Mouse (Mus musculus): Measurements from ENCODE around the gene Lhb. TPM values are rescaled to one million over a fixed set of nuclear protein-coding genes. Genes with fewer than 3 reads are reported as not detected.
A peak's percentile ranks its signal among the peaks of the same experiment; 100 is the strongest.
"Not testable (repeated sequence)": the region's sequence is repeated elsewhere in the genome, so short reads cannot be mapped to it uniquely, and the experiment has no call there.

Gene Lhb
- polyA plus RNA-seq, 1 experiment from 2014 or later = not detected

- peak overlapping the region; percentile 93 for H3K4me3 ChIP-seq
- peak overlapping the region; percentile 96 for H3K27ac ChIP-seq (replicated peaks)
- WGBS = 51% methylated on average over 10 of the region's 10 CpGs
- peaks cover 71% of the 10 kb centered on the region for H3K36me3 ChIP-seq
- no peaks in the 10 kb centered on the region for H3K27me3 ChIP-seq (replicated peaks)
- H3K9me3 ChIP-seq = no peaks in the 10 kb centered on the region
- ATAC-seq (ENCODE audit: extremely low read depth, insufficient number of reproducible peaks, low FRiP score, low TSS enrichment) = no peak
- peaks cover 47% of the 10 kb centered on the region for H3K4me1 ChIP-seq
- peak overlapping the region; percentile 94 for H3K4me2 ChIP-seq
- H3K9ac ChIP-seq = peak overlapping the region; percentile 97
Observed at GRCm38 (mm10) chr7:45457204-45458060, 36.8 kb downstream of the Lhb start.

GRCm38 (mm10) chr7:45458748-45459563, 38.3 kb downstream of the Lhb start:
- H3K4me1 ChIP-seq = peaks cover 47% of the 10 kb centered on the region
- no peaks in the 10 kb centered on the region for H3K27me3 ChIP-seq (replicated peaks)
- peak overlapping the region; percentile 94 for H3K4me2 ChIP-seq
- peak overlapping the region; percentile 96 for H3K27ac ChIP-seq (replicated peaks)
- peak; percentile 21; the same call in 1 of the 2 replicates for ATAC-seq (ENCODE audit: extremely low read depth, insufficient number of reproducible peaks, low FRiP score, low TSS enrichment)
- peak overlapping the region; percentile 93 for H3K4me3 ChIP-seq
- WGBS = under 1% methylated on average over 43 of the region's 43 CpGs
- H3K36me3 ChIP-seq = peaks cover 71% of the 10 kb centered on the region
- H3K9me3 ChIP-seq = no peaks in the 10 kb centered on the region
- peak overlapping the region; percentile 97 for H3K9ac ChIP-seq

DNA sequence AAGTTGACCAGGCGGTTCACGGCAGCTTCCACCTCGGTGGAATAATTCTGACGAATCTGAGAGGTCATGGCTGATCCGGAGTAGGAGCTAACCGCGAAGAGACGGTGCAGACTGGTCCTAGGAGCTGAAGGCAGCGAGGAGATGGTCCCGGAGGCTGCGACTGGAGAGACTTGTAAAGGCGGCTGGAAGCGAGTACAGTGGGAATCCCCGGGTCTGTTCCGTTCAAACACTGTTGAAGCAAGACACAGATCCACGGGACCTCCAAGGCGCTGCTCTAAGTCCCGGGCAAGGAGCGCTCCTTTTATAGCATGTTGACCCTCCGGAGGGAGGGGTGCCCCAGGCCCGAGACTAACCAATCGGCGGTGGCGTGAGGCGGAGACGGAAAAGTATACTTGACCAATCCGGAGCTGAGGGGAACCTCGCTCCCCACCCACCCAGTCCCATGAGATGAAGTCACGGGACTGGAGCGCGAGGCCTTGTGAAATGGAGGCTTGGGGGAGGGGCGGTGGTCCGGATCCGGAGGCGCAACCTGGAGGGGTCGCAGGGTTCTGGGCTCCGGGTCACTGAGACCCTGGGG, 39.0 kb downstream of the Lhb start, which contains the start of gene Ftl1:
TSS of gene Ftl1 (minus strand) at position 321 of the 577 bp plus-strand sequence.
- H3K4me2 ChIP-seq = peak within 1 kb of the TSS; percentile 94
- H3K27me3 ChIP-seq (replicated peaks); H3K9me3 ChIP-seq: not testable (repeated sequence)
- under 1% methylated on average over 32 of the region's 37 CpGs for WGBS
- peaks cover 71% of the 10 kb centered on the region for H3K36me3 ChIP-seq
- peak within 1 kb of the TSS; percentile 93 for H3K4me3 ChIP-seq
- H3K27ac ChIP-seq (replicated peaks) = peak within 1 kb of the TSS; percentile 96
- H3K9ac ChIP-seq = peak within 1 kb of the TSS; percentile 97
- peaks cover 47% of the 10 kb centered on the region for H3K4me1 ChIP-seq
- ATAC-seq (ENCODE audit: extremely low read depth, insufficient number of reproducible peaks, low FRiP score, low TSS enrichment) = peak; percentile 91

- WGBS = 55% methylated on average over 7 of the region's 7 CpGs
- Histone ChIP-seq H3K9ac (peak overlapping the region; percentile 80), H3K4me3 (peak overlapping the region; percentile 93), H3K27me3 (replicated peaks) (no peaks in the 10 kb centered on the region), H3K4me1 (peaks cover 53% of the 10 kb centered on the region), H3K4me2 (peak overlapping the region; percentile 69), H3K36me3 (peaks cover 71% of the 10 kb centered on the region), H3K9me3 (no peaks in the 10 kb centered on the region), H3K27ac (replicated peaks) (peak overlapping the region; percentile 96)
- ATAC-seq (ENCODE audit: extremely low read depth, insufficient number of reproducible peaks, low FRiP score, low TSS enrichment) = no peak
Observed at GRCm38 (mm10) chr7:45460377-45460776, 39.8 kb downstream of the Lhb start.

DNA sequence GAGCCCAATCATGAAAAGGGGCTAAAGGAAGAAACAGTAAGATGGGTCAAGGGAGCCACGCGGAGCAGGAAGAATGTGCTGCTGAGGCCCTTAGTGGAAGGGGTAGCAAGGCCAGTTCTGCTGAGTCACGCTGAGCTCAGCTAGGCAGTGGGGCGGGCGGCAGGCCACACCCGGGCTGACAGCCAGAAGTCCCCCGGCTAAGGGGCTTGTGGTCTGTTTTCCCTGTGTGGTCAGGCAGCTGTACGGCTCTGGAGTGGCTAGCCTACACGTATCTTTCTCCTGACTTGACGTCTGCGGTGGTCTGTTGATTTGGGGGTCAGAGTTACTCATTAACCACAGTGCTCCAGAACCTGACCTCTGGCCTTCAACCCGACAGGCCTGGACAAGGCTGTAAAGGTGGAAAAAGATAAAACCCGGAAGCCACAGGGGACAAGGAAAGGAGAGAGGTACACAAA, 40.3 kb downstream of the Lhb start:
- Histone ChIP-seq H3K4me3 (peak overlapping the region; percentile 93), H3K27me3 (replicated peaks) (no peaks in the 10 kb centered on the region), H3K4me1 (peaks cover 58% of the 10 kb centered on the region), H3K36me3 (peaks cover 68% of the 10 kb centered on the region), H3K4me2 (peak overlapping the region; percentile 69), H3K27ac (replicated peaks) (peak overlapping the region; percentile 96), H3K9me3 (no peaks in the 10 kb centered on the region), H3K9ac (peak overlapping the region; percentile 80)
- ATAC-seq (ENCODE audit: extremely low read depth, insufficient number of reproducible peaks, low FRiP score, low TSS enrichment) = peak; percentile 63; the same call in 1 of the 2 replicates
- 5% methylated on average over 13 of the region's 13 CpGs for WGBS

DNA sequence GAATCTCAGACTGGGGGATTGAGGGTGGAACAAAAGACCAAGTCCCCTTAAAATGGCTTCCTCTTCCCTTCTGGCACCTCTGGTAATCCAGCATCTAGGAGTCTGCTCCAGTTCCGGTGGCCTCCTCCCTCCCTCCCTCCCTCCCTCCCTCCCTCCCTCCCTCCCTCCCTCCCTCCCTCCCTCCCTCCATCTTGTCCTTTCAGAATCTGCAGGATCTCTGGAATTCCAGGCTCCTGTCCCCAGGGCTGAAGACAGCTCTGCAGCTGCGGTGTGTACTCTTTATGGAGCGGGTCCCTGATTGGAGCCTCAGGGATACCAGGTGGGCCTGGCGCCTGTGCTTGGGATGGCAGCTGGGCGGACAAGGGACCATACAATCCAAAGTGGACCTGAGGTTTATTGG, 40.7 kb downstream of the Lhb start:
- Histone ChIP-seq H3K9ac (peak overlapping the region; percentile 80), H3K27me3 (replicated peaks) (no peaks in the 10 kb centered on the region), H3K27ac (replicated peaks) (peak overlapping the region; percentile 96), H3K36me3 (peaks cover 64% of the 10 kb centered on the region), H3K9me3 (no peaks in the 10 kb centered on the region), H3K4me3 (peak overlapping the region; percentile 93), H3K4me2 (peak overlapping the region; percentile 69), H3K4me1 (peaks cover 57% of the 10 kb centered on the region)
- 50% methylated on average over 5 of the region's 5 CpGs for WGBS
- ATAC-seq (ENCODE audit: extremely low read depth, insufficient number of reproducible peaks, low FRiP score, low TSS enrichment) = no peak

- Histone ChIP-seq H3K27me3 (replicated peaks) (no peaks in the 10 kb centered on the region), H3K4me3 (peak overlapping the region; percentile 25), H3K36me3 (peaks cover 62% of the 10 kb centered on the region), H3K4me1 (peaks cover 53% of the 10 kb centered on the region), H3K9me3 (no peaks in the 10 kb centered on the region), H3K27ac (replicated peaks) (peak overlapping the region; percentile 96), H3K4me2 (peak overlapping the region; percentile 69), H3K9ac (peak overlapping the region; percentile 50; the same call in 1 of the 2 replicates)
- 84% methylated on average over 4 of the region's 4 CpGs for WGBS
- no peak for ATAC-seq (ENCODE audit: extremely low read depth, insufficient number of reproducible peaks, low FRiP score, low TSS enrichment)
Observed at GRCm38 (mm10) chr7:45461781-45462180, 41.2 kb downstream of the Lhb start.

GRCm38 (mm10) chr7:45462325-45462724, 41.7 kb downstream of the Lhb start:
- 78% methylated on average over 4 of the region's 4 CpGs for WGBS
- H3K9ac ChIP-seq = no peak overlapping the region
- H3K27me3 ChIP-seq (replicated peaks) = no peaks in the 10 kb centered on the region
- H3K36me3 ChIP-seq = peaks cover 57% of the 10 kb centered on the region
- peaks cover 51% of the 10 kb centered on the region for H3K4me1 ChIP-seq
- peak overlapping the region; percentile 69 for H3K4me2 ChIP-seq
- no peak for ATAC-seq (ENCODE audit: extremely low read depth, insufficient number of reproducible peaks, low FRiP score, low TSS enrichment)
- H3K27ac ChIP-seq (replicated peaks) = no peak overlapping the region
- no peak overlapping the region for H3K4me3 ChIP-seq
- no peaks in the 10 kb centered on the region for H3K9me3 ChIP-seq

DNA sequence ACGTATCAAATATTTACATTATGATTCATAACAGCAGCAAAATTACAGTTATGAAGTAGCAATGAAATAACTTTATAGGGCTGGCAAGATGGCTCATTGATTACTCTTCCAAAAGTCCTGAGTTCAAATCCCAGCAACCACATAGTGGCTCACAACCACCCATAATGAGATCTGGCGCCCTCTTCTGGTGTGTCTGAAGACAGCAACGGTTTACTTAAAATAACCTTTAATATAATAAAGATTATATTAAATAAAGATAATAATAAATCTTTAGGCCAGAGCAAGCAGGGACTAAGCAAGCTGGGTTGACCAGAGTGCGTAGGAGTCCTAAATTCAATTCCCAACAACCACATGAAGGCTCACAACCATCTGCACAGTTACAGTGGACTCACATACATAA, 42.2 kb downstream of the Lhb start:
- H3K9me3 ChIP-seq; H3K27ac ChIP-seq (replicated peaks); H3K9ac ChIP-seq; ATAC-seq (ENCODE audit: extremely low read depth, insufficient number of reproducible peaks, low FRiP score, low TSS enrichment); H3K27me3 ChIP-seq (replicated peaks); H3K4me2 ChIP-seq; H3K4me3 ChIP-seq: not testable (repeated sequence)
- peaks cover 46% of the 10 kb centered on the region for H3K4me1 ChIP-seq
- peaks cover 51% of the 10 kb centered on the region for H3K36me3 ChIP-seq
- 80% methylated on average over 4 of the region's 4 CpGs for WGBS

- peaks cover 42% of the 10 kb centered on the region for H3K36me3 ChIP-seq
- no peaks in the 10 kb centered on the region for H3K27me3 ChIP-seq (replicated peaks)
- no peak overlapping the region for H3K4me3 ChIP-seq
- no peak overlapping the region for H3K9ac ChIP-seq
- WGBS = 93% methylated on average over 7 of the region's 7 CpGs
- H3K27ac ChIP-seq (replicated peaks) = no peak overlapping the region
- no peaks in the 10 kb centered on the region for H3K9me3 ChIP-seq
- no peak for ATAC-seq (ENCODE audit: extremely low read depth, insufficient number of reproducible peaks, low FRiP score, low TSS enrichment)
- peaks cover 39% of the 10 kb centered on the region for H3K4me1 ChIP-seq
- H3K4me2 ChIP-seq = no peak overlapping the region
Observed at GRCm38 (mm10) chr7:45463987-45464778, 43.6 kb downstream of the Lhb start.
